Mouse (Mus musculus) kidney, postnatal 4 days (tissue): Measurements from ENCODE around the gene Sub1.

Experiments
- DNase-seq, 2 experiments: peaks; one replicate each; pipeline ENCODE4 v3.0.0; 2021; ENCODE audit warnings: mixed read lengths in 2 of 2

Sub1 gene

DNA sequence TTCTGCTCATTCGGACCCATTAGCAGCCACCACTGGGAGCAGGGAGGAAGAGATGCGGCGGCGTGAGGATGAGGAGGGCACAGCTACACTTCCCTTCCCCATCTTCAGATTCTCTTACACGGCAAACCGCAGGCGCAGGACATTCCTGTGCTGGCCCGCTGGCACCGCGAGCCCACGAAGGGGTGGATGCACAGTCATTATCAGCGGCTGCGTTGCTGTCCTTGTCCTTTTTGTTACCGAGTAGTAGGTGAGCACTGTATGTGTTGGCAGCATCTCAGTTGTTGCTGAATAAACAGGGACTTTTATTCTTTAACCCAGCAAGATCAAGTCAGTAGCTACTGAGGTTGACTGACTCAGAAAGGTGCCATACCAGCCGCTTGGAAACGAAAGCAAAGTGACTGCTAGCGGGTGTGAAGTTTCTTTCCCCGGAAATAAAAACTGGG lies 13.8 kb upstream of the Sub1 start:
- peak in 1 of 2 experiments; percentile 10 for DNase-seq

DNA sequence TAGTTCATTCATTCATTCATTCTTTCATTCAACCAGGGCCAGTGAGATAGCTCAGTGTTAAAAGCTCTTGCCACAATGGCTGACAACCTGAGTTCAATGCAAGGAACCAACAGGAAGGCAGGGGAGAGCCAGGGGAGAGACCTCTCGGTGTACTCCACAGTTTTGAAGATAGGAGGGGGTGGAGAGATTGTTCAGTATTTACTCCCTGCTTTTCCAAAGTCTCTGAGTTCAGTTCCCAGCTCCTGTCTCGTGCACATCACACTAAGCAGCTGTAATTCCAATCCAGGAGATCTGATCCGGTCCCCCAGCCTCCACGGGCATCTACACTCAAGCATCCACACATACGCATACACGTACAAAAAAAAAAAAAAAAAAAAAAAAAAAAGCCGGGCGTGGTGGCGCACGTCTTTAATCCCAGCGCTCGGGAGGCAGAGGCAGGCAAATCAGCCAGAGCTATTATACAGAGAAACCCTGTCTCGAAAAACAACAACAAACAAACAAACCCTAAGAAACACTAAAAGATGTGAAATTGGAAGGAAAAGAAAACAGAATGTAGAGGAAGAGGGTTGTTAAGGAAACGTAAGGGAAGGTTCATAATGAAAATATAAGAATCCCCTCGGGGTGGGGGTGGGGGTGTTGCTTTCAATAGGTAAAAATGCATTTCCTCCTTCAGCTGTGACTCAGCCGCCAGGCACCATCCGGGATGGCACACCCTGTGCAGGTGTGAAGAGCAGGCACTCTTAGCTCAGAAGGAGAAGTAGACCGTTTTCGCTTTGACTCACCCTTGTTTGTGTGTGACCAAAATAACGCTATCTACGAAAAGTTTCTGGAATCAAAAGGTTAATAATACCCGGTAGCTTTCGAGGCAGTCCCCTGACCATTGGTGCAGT lies 13.2 kb upstream of the Sub1 start:
- DNase-seq = no peak

DNA sequence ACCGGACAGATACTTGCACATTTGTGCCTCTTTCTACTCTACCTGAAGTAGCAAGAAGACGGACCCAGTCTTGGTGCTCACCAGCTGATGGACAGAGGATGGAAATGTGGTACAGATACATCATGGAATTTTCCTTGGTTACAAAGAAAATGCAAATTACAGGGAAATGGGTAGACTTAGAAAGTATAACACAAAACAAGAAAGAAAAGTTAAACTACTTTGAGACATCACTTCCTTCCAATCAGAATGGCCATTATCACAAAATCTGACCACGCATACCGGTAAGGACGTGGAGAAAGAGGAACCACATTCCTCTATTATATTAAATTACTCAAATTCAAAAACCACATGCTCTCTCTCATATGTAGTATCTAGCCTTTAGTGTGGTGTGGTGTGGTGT lies 12.1 kb upstream of the Sub1 start:
- no peak for DNase-seq

DNA sequence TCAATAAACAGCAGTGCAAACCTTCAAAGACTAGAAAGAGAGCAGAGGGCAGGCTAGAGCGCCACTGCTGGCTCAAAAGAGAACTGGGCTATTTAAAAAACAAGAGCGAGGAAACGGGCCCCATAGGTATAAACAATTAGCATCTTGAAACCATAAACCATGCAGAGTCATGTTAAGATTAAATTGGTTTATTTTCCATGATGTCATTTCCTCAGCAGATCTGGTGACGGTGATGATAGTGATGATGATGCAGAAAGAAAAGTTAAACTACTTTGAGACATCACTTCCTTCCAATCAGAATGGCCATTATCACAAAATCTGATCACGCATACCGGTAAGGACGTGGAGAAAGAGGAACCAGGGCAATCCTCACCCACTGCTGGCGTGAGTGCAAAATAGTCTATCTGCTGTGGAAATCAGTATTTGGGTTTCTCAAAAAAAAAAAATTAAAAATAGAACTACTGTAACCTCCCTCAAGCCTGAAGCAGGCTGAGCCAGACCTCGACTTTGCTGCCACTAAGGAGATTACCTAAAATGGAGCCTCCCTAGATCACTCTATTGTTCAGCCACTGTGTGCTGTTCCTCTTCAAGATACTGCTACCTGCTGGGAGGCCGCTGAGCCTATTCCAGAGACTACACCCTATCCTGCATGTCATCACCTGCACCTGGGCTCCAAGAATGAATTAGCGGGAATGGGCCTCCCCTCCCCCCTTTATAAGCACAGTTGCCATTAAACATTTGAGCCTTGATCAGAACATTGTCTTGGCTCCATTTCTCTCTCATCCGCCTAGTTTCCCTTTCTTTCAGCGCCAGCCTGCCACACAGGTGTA lies 11.4 kb upstream of the Sub1 start:
- DNase-seq = no peak

DNA sequence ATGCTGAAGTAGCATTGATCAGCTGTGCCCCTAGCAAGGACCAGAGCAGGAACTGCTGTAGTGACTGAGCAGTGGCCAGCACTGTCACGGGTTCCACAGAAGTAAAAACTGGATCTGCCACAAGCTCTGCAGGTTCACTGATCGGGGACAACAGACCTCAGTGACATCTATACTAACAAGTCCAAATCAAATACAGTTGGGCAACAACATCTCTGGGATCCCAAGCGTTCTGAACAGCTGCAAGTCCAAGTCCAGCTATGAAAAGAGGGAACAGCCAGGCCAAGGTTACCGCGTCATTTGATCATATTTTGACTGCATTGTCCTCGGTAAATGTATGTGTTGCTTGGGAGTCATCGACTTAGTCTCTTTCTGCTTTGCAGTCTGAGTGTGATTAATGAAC lies 10.6 kb upstream of the Sub1 start:
- no peak for DNase-seq

DNA sequence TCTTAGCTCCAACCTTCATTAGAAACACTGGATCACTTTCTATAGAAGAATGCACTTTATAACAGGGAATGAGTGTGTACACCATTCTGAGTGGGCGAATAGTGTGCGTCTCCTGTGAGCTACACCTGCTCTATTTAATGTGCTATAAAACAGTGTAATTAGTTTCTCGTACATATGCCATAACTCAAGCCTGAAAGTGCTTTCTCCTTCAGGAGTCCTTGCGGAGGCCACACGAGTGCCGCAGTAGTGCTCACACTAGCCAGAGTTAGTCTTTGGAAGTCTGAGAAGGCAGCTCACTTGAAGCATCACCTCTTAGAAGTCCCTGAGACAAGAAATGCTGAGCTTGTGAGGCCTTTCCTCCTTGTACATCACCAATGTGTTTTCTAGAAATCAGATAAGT lies 9.4 kb upstream of the Sub1 start:
- DNase-seq = no peak

DNA sequence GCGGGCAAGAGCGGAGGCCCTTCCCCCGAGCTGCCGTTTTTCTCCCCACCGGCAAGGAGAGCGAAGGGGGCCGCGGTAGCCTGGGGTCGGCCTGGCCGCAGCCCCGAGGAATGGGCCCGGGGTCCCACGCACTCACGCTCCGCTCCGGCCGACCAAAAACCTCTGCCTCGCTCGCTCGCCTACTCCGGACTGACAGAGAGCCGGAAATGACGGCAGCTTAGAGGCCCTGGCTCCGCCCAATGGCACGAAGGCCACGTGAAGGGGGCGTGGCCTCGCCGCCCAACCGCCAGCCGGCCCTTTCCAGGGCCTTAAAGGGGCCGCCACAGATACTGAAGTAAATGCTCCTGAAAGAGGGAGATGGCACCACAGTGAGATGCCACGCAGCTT lies 975 bp downstream of the Sub1 start:
- peak; percentile 96 to 98 for DNase-seq

DNA sequence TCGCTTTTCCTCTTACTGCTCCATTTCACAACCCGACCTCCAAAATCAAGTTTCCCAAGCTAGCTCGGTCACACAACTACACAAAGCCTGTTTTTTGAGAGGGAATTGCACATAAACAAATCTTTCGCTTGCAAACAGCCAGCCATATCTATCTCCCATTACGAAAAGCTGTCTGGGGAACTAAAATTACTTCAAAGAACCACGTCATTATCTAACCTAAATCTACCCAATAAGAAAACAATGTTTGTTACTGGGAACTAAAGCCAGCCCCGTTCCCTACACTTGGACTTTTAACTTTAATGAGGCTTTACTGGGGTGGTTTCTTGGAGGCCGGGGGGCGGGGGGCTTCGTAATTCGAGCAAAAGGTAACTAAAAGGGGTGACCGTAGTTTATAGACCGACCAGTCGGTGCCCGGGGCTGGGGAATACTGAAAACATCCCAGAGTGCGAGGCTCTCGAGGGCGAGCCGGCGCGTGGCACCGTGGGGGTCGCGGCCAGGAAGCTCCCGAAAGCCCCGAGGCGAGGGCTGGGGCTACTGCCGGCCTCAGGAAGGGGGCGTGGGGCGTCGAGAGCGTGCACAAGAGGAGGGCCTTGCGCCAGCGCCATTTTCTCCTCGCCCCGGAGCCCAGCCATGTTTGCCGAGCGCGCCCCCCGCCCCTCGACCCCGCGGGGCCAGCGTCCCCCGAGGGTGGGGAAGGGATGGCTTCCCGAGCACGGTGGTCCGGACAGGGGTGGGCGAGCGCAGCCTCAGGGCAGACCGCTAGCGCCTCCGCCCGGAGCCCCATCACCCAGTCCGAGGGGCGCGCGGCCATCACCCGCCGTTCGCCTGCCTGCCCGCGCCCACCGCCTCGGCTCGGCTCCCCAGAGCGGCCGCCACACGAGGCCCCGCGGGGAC lies 1.6 kb downstream of the Sub1 start:
- peak; percentile 81 to 89 for DNase-seq

DNA sequence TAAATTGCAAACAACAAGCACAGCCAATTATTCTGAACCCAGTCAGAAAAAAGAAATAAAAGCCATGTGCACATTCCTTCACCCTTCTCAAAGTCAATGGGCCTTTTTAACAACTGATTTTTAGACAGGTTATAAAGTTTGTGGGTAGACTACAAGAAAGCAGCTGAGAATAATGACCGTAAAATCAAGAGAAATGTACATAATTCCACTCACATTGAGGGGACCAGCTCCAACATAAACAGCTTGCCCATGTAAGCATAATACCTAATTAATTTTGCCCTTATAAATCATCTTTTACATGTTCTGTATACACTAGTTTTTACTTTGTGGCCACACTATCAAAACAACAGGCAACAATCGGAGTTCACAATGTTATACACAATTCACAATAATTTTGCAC lies 2.8 kb downstream of the Sub1 start:
- DNase-seq = no peak

DNA sequence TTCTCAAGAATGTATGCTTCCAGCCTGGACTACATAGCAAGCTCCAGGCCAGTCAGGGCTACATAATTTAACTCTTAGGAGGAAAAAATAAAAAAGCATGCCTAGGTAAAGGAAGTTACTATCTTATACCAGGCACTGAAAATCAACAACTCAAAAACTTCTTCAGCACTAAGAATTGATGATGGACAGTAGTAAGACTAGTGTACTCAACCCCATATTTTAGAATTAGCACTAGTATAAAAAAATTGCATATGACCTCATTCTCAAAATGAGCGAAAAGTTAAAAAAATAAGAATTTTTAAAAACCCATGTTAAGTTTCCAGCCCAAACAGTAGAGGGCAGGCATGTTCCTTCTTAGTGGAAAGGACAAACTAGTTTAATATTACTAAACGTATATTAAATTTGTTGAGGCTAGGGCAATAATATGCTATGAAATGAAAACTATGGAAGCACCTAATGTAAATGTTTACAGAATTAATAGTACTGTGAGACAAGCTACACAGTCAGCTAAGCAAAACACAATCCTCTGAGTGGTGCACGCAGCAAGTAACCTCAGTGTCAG lies 5.2 kb downstream of the Sub1 start:
- DNase-seq = no peak

DNA sequence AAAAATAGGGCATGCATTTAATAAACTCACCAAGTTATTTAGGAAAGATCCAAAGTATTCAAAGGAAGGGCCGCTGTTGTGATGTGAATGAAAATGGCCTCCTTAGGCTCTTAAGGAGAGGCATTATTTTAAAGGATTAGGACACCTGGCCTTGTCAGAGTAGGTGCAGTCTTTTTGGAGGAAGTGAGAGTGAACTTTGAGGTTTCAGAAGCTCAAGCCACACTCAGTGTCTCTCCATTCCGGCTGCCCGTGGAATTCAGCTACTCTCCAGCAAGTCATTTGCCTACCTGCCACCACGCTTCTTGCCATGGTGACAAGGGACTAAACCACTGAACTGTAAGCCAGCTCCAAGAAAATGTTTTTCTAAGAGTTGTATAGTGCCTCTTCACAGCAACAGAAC lies 8.2 kb downstream of the Sub1 start:
- no peak for DNase-seq

DNA sequence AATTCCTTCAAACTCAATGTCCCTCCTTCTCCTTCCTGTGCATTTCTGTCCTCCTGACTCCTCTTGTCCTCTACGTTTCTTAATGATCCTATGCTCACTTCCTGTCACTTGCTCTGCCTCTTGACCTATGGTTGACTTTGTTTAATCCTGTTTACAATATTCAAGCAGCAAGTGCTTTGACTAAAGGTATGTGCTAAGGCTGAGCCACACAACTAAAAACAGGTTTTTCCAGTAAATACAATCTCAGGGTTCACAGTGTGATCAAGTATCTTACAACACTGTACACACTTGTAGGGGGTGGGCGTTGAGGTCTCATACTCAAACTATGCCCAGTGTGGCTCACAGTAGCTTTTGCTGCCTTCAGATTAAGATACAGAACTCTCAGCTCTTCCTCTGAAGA lies 8.9 kb downstream of the Sub1 start:
- DNase-seq = no peak

DNA sequence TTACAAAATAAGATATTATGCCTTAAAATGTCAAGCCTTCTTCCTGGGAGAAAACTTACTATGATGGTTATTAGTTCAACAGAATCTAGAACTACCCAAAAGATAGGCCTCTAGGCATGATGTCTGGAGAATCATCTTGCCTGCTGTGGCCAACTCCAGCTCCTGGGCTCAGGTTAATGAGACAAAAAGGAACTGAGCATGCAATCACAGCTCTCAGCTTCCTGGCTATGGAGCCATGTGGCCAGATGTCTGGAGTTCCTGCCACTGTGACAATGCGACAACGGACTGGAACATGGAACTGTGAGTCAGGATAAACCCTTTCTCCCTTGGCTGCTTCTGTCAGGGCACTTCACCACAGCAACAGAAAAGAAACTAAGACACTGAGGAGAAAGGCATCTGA lies 14.8 kb downstream of the Sub1 start:
- DNase-seq = no peak

DNA sequence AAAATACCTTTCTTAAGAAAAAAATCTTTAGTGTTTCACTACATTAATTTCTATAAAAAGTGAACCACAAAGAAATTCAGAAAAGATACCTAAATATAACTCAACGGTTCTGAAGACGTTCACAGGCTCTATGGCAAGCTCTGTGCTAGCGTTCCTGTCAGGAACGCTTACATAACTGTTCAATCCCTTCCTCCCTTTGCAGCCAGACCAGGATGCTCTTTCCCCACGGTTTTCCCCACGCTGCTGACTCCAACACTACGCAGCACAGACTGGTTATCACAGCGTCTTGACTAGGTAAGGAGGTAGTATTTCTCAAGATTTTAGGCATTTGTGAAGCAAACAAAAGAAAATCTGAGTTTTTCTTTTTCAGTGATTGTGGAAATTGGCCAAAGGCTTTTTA lies 15.3 kb downstream of the Sub1 start:
- DNase-seq = no peak

DNA sequence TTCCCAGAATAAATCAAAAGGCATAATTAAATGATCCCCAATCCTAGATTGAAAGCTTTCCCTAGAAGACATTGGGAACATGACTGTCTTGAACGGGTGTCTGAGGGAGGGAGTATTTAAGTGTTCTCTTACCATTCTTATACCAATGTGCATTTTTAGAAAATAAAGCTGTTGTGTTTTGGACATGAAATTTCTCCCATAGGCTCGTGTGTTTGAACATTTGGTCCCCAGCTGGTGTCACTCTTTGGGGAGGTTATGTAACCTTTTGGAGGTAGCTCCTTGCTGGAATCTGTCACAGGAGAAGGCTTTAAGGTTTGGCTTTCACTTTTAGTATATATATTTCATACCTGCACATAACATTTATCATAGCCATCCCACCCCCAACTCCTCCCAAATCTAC lies 18.6 kb downstream of the Sub1 start:
- DNase-seq = no peak

DNA sequence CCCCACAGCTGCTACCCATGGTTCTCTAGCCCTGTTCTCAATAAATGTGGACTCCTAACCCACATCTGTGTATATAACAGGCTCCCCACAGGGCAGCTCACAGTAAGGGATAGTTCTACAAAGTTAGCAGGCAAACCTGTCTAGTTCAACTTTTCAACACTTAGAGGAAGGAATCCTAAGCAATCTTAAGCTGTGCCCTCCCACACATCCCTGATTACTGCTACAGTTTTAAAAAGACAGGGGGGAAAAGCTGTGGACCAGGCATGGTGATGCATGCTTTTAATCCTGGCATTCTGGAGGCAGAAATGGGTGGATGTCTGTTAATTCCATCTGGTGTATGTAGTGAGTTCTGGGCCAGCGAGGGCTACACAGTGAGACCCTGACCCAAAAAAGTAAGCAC lies 19.7 kb downstream of the Sub1 start:
- DNase-seq = no peak

DNA sequence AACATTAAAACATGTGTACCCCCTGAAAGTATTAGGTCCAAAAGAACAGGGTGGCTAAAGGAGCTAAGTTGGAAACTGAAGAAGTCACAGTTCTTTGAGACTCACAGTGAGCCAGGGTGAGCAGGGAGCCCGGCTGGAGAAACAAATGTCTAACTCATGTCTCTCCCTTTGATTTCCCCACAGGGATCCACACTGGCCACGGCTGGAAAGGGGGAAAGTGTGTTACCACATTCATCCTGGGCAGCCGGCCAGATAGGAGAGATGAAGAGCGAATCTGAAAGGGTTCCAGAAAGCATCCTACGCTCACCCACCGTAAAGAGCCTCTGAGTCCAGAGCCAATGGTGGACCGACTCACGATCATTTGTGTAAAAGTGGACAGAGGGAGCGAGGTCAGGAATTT lies 20.9 kb downstream of the Sub1 start:
- peak in 1 of 2 experiments; percentile 13 for DNase-seq

DNA sequence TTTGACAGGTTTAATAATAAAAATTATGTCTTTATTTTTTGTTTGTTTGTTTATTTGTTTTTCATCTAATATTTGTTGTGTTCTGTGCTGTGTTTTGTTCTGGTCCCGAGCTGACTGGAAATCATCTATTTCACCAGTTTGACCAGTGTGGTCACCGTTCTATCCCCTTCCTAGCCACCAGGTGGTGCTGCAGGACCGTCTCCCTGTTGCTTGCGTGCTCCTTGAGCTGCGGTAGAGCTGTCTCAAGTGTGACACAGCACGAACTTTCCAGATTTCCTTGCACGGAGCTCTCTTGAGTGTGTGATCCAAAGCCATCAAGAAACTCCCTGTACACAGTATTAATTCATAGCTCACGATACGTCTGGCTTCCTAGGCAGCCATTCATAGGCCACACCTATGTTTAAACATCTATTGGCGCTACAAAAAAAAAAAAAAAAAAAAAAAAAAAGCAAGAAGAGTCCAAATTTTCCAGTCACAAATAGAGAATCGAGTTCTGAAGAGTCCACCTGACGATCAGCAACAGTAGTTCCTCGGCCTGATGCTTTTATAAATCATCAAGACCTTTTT lies 24.8 kb downstream of the Sub1 start:
- DNase-seq = peak; percentile 87 to 88

DNA sequence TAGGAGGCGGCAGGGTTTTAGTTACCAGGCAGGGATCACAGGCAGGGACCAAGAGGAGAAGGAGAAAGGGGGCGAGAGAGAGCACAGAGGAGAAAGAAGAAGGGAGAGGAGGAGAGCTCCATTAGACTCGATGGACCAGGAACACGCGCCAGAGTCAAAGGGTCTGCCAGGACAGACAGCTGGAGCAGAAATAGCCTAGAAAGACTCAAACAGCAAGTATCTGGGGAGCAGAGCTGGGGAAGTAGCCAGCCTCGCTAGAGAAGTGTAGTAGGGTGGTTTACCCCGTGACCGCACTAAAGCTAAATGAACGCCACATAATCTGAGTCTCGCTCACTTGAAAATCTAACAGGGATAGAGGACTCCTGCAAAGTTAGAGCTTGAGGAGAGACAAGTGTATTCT lies 26.2 kb downstream of the Sub1 start:
- no peak for DNase-seq

DNA sequence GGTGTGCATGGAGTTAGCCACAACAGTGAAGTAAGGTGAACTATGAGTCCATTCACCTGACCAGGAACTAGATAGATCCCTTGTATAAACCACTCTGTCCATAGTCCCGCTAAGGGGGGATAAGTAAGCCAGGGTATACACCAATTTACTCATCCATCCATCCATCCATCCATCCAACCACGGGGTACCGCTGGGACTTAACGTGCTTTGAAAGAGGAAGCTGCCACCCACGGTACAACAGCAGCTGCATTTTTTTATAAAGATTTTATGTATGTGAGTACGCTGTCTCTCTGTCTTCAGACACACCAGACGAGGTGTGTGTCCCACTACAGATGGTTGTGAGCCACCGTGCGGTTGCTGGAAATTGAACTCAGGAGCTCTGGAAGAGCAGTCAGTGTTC lies 27.9 kb downstream of the Sub1 start:
- no peak for DNase-seq

DNA sequence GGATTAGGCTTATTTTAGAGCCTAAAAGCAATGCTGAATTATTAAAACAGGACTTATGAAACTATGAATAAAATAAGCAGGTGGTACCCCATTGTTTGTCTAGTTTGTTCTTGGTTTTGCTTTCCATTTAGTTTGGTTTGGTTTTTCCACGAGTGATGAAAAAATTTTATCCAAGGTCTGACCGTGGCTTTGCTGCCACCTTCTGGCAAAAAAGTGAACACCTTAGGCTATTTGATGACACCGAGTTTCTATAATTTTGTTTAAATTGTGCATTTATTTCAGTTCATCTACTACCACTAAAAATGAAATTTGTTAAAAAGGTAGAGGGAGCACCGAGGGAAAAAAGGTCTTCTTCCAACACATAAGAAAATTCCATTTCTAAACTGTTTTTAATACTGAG lies 30.4 kb downstream of the Sub1 start:
- DNase-seq = peak; percentile 72

DNA sequence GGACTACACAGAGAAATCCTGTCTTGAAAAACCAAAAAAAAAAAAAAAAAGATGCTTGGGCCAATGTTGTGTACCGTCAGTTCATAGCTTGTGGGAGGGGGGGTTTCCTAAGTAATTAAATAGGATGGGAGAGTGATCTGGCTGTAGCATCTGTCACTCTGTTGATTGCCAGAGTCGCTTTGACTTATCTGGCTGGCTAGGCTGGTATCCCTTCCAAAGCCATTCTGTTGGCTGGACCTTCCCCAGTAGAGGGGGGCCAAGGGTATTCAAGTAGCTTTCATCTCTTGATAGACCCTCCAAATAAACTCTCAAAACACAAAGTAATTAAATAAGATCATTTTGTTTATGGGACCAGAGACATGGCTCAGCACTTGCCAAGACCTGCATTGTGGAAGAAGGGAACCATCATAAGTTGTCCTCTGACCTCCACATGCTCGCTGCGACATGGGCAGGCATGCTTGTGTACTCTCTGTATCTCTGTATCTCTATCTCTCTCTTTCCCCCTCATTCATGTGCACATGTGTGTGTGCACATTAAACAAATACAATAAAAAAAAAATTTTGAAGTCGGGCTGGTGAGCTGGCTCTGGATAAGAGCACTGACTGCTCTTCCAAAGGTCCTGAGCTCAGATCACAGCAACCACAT lies 31.5 kb downstream of the Sub1 start:
- DNase-seq = no peak
